Comparison of ENCODE assay signal across 12 mouse cellular contexts in genomic region chr6:121117142-121117541, GRCm38 (mm10). TPM values are rescaled to one million over a fixed set of nuclear protein-coding genes. Genes with fewer than 3 reads are reported as not detected.
DNase-seq lines count a peak whose midpoint lies in the region; ATAC-seq and TF ChIP-seq lines count a peak whose summit lies in the region.
"Had no signal": no experiment of that assay in that cellular context is flagged by ENCODE, and none has a peak within 500 bp of the region (broad histone marks: within the 10 kb centered on the region; RNA-seq: fewer than 3 reads in every experiment).

No protein-coding gene starts in this region.

- peak; percentile 49 for TF ChIP-seq CTCF in kidney, adult 2 months (conservative IDR thresholded peaks at IDR 0.05; ENCODE audit: insufficient read depth, insufficient read length, low read depth, low read length)
- TF ChIP-seq CTCF in ES-Bruce4 (IDR thresholded peaks at IDR 0.05; ENCODE audit: low read depth, low read length), result peak; percentile 54
- peak; percentile 76 for TF ChIP-seq CTCF in liver, embryonic 14.5 days (IDR thresholded peaks at IDR 0.05; ENCODE audit: low read depth)

- H3K36me3 ChIP-seq in kidney, adult 2 months (ENCODE audit: control insufficient read depth, insufficient read depth, low read length), result no peaks in the 10 kb centered on the region
- no peaks in the 10 kb centered on the region for H3K36me3 ChIP-seq in ES-Bruce4 (ENCODE audit: control insufficient read depth, insufficient read depth, low read length, poor library complexity, severe bottlenecking)
- H3K36me3 ChIP-seq in liver, embryonic 14.5 days (replicated peaks; ENCODE audit: control insufficient read depth, insufficient read depth, low read depth), result no peaks in the 10 kb centered on the region
- H3K36me3 ChIP-seq: embryonic facial prominence, embryonic 15.5 days had no signal

- no peak for TF ChIP-seq EP300 in ES-Bruce4 (IDR thresholded peaks at IDR 0.05; ENCODE audit: insufficient read depth, low read depth, low read length)
- TF ChIP-seq EP300 in liver, embryonic 14.5 days (IDR thresholded peaks at IDR 0.05; ENCODE audit: low read depth), result no peak

- no peaks in the 10 kb centered on the region for H3K27me3 ChIP-seq in kidney, adult 2 months (replicated peaks; ENCODE audit: control insufficient read depth, insufficient read depth, low read length)
- no peaks in the 10 kb centered on the region for H3K27me3 ChIP-seq in ES-Bruce4 (ENCODE audit: control insufficient read depth, insufficient read depth, low read length, poor library complexity, severe bottlenecking)
- H3K27me3 ChIP-seq in liver, embryonic 14.5 days (ENCODE audit: control insufficient read depth, insufficient read depth, low read length), result no peaks in the 10 kb centered on the region
- H3K27me3 ChIP-seq: embryonic facial prominence, embryonic 15.5 days had no signal

- TF ChIP-seq POLR2A in kidney, adult 2 months (IDR thresholded peaks at IDR 0.05; ENCODE audit: low read depth, low read length), result no peak
- TF ChIP-seq POLR2A in ES-Bruce4 (IDR thresholded peaks at IDR 0.05; ENCODE audit: insufficient read depth, low read length), result no peak

- H3K9me3 ChIP-seq in ES-Bruce4 (replicated peaks; ENCODE audit: control insufficient read depth, insufficient read depth, low read length, poor library complexity, severe bottlenecking), result no peaks in the 10 kb centered on the region
- no peaks in the 10 kb centered on the region for H3K9me3 ChIP-seq in liver, embryonic 14.5 days (ENCODE audit: control insufficient read depth, low read length)
- H3K9me3 ChIP-seq: embryonic facial prominence, embryonic 15.5 days had no signal

- DNase-seq in kidney, adult 2 months, result no peak
- no peak for DNase-seq in kidney, adult 9 months
- peak; percentile 44 for DNase-seq in A20 (ENCODE audit: low read depth, low spot score)
- DNase-seq in liver, embryonic 14.5 days (ENCODE audit: low read depth in 3 of 3, low spot score in 3 of 3), result no peak
- no peak for DNase-seq in left cerebral cortex, adult 9 months (ENCODE audit: low spot score in 2 of 2)
- DNase-seq: cerebellum, postnatal 25 days; right cerebral cortex, postnatal 4 days; thymus, adult 18-20 months had no signal

- no peak overlapping the region for H3K4me3 ChIP-seq in kidney, adult 2 months (ENCODE audit: insufficient read depth, low read depth, low read length)
- no peak overlapping the region for H3K4me3 ChIP-seq in ES-Bruce4 (ENCODE audit: low read depth, low read length)
- H3K4me3 ChIP-seq in liver, embryonic 14.5 days (ENCODE audit: insufficient read depth in 1 of 2, low read depth in 2 of 2, low read length in 2 of 2), result no peak overlapping the region
- H3K4me3 ChIP-seq: embryonic facial prominence, embryonic 15.5 days had no signal

- no peak overlapping the region for H3K9ac ChIP-seq in ES-Bruce4 (ENCODE audit: low read depth, poor library complexity, severe bottlenecking)
- H3K9ac ChIP-seq in liver, embryonic 14.5 days (replicated peaks), result no peak overlapping the region
- H3K9ac ChIP-seq: embryonic facial prominence, embryonic 15.5 days; hindbrain, embryonic 14.5 days had no signal

- no peak for ATAC-seq in liver, embryonic 14.5 days (ENCODE audit: insufficient read depth)
- no peak for ATAC-seq in erythroid progenitor cell, adult 5-6 weeks (replicated peaks; ENCODE audit: low FRiP score, poor library complexity, severe bottlenecking)

- no peak overlapping the region for H3K4me2 ChIP-seq in liver, embryonic 14.5 days (ENCODE audit: low read depth)
- H3K4me2 ChIP-seq: embryonic facial prominence, embryonic 15.5 days; hindbrain, embryonic 14.5 days had no signal

- 77% methylated on average over 4 of the region's 4 CpGs for WGBS in kidney, adult 2 months
- 69% methylated on average over 4 of the region's 4 CpGs for WGBS in liver, embryonic 14.5 days (ENCODE audit: insufficient replicate concordance)

- no peaks in the 10 kb centered on the region for H3K4me1 ChIP-seq in kidney, adult 2 months (ENCODE audit: control insufficient read depth, insufficient read depth, low read length)
- no peaks in the 10 kb centered on the region for H3K4me1 ChIP-seq in ES-Bruce4 (ENCODE audit: control insufficient read depth, insufficient read depth, low read length)
- H3K4me1 ChIP-seq in liver, embryonic 14.5 days (replicated peaks; ENCODE audit: control insufficient read depth in 2 of 2, insufficient read depth in 2 of 2, low read length in 1 of 2), result peaks cover 5 to 11% of the 10 kb centered on the region in 2 experiments
- H3K4me1 ChIP-seq: embryonic facial prominence, embryonic 15.5 days had no signal

- H3K27ac ChIP-seq in kidney, adult 2 months (ENCODE audit: insufficient read depth, low read depth, low read length), result no peak overlapping the region
- no peak overlapping the region for H3K27ac ChIP-seq in ES-Bruce4 (ENCODE audit: insufficient read depth, low read length)
- H3K27ac ChIP-seq in liver, embryonic 14.5 days, result no peak overlapping the region
- H3K27ac ChIP-seq: embryonic facial prominence, embryonic 15.5 days; hindbrain, embryonic 14.5 days had no signal

RNA-seq across cellular contexts. Expression of gene Mical3, which starts 13.7 kb away (rescaled TPM):
- 16.1 and 17.5 TPM in 2 replicates for polyA plus RNA-seq in kidney, adult 2 months (2012; rRNA removed)
- polyA plus RNA-seq in ES-Bruce4 (2011; ENCODE audit: insufficient read depth, insufficient read length, low read depth, missing spikeins), result 43.5 and 49.0 TPM in 2 replicates
- polyA plus RNA-seq in liver, embryonic 14.5 days (2012; rRNA removed), result 6.0 and 8.1 TPM in 2 replicates
- 9.4 and 12.8 TPM in 2 replicates for polyA plus RNA-seq in liver, embryonic 14.5 days (2014; fragmentation: Nextera tagmentation; extraction: Ambion mirVana)
- 168 and 179 TPM in 2 replicates for total RNA-seq in erythroid progenitor cell, adult 5-6 weeks (2015; ENCODE audit: low replicate concordance)
- 159 and 259 TPM in 2 replicates for total RNA-seq in erythroid progenitor cell, adult 5-6 weeks (2017; ENCODE audit: low replicate concordance)
